Mouse (Mus musculus) hindbrain, embryonic 13.5 days (tissue): ENCODE measurements at regions not wholly inside any gene's neighbourhood (a gene's known extent, or its start where the extent isn't known, plus 50 kb on each side); places are given as distances from the start of the nearest gene placed in this dataset.

Source experiments
- ATAC-seq: fragments of 200-750 bp; cut with Nextera tagmentation; 2 replicates; pipeline ENCODE4 v1.8.0; 2017; ENCODE audit warnings: moderate TSS enrichment; ENCODE audit not compliant: low FRiP score
- H3K27ac ChIP-seq: fragments of 300-500 bp; sonication (generic); 2 replicates; pipeline ENCODE4 v1.5.1; 2015; ENCODE audit warnings: inconsistent platforms, mild to moderate bottlenecking, moderate library complexity
- H3K27me3 ChIP-seq: fragments of 300-500 bp; sonication (generic); 2 replicates; pipeline ENCODE4 v1.6.1; 2015; ENCODE audit warnings: mild to moderate bottlenecking, inconsistent platforms
- H3K36me3 ChIP-seq: fragments of 300-500 bp; sonication (generic); 2 replicates; pipeline ENCODE4 v1.6.1; 2015; ENCODE audit warnings: mild to moderate bottlenecking, inconsistent platforms
- H3K4me1 ChIP-seq: fragments of 300-500 bp; sonication (generic); replicated peaks from 2 replicates; pipeline ENCODE4 v1.6.1; 2015; ENCODE audit warnings: inconsistent platforms
- H3K4me2 ChIP-seq: fragments of 300-500 bp; sonication (generic); 2 replicates; pipeline ENCODE4 v1.6.1; 2015; ENCODE audit warnings: inconsistent platforms, mild to moderate bottlenecking, moderate library complexity
- H3K4me3 ChIP-seq: fragments of 300-500 bp; sonication (generic); 2 replicates; pipeline ENCODE4 v1.5.1; 2015; ENCODE audit warnings: mild to moderate bottlenecking, inconsistent platforms
- H3K9ac ChIP-seq: fragments of 300-500 bp; sonication (generic); 2 replicates; pipeline ENCODE4 v1.6.1; 2015; ENCODE audit warnings: mild to moderate bottlenecking, inconsistent platforms
- H3K9me3 ChIP-seq: fragments of 300-500 bp; sonication (generic); 2 replicates; pipeline ENCODE4 v1.6.1; 2016; ENCODE audit warnings: inconsistent platforms
- WGBS: fragments of 180-500 bp; shearing (Covaris S2); methylation state at CpG from one replicate; pipeline ENCODE4 v1.1.7; 2015; 5-methylcytosine and 5-hydroxymethylcytosine counted together

DNA sequence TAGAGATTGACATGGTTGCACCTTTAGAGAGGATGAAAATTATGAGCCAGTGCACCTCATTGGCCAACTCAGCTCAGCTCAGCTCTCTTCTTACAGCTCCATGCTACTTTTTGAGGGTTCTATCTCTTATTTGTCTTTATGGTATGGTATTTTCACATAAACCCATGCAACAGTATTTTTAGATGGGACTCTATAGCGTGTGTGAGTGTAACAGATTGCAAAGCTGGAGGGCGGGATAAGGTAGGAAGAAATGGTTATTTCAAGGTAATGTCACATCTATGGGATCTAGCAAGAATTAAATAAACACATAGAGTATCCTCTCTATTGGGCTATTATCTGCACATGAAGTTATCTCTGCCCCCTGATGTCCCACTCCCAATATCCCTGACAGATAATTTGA, 269.8 kb upstream of the 4930583I09Rik start:
- WGBS, result 95% methylated on average over 2 of the region's 2 CpGs
- Histone ChIP-seq H3K36me3 (no peaks in the 10 kb centered on the region), H3K9ac (no peak overlapping the region), H3K27me3 (no peaks in the 10 kb centered on the region), H3K4me2 (no peak overlapping the region), H3K4me3 (no peak overlapping the region), H3K4me1 (no peaks in the 10 kb centered on the region), H3K9me3 (0 out of 2 replicates have a peak, but pooled peaks cover 3% of the 10 kb centered on the region), H3K27ac (no peak overlapping the region)
- no peak for ATAC-seq

DNA sequence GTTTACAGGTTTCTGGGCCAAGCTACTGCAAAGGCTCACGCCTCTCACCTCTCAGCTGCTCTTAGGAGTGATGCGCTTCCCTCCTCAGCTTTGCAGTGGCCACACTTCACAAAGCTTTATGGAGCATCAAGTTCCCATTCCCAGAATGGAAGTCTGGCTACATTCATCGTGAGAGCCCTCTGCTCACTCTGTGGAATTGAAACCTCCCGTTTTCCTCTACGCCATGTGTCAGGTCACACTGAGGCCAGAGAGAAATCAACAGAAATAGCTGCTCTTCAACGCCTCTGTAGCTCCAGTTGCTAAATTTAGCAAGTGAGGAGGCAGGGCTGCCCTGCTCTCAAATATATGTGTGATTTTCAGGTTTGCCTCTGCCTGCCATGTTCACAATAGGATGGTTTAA, 265.3 kb upstream of the 4930583I09Rik start:
- Histone ChIP-seq H3K9me3 (0 out of 2 replicates have a peak, but pooled peaks cover 3% of the 10 kb centered on the region), H3K36me3 (no peaks in the 10 kb centered on the region), H3K9ac (no peak overlapping the region), H3K4me3 (no peak overlapping the region), H3K27ac (no peak overlapping the region), H3K27me3 (no peaks in the 10 kb centered on the region), H3K4me2 (no peak overlapping the region), H3K4me1 (no peaks in the 10 kb centered on the region)
- WGBS, result 80% methylated on average over 6 of the region's 6 CpGs
- no peak for ATAC-seq

DNA sequence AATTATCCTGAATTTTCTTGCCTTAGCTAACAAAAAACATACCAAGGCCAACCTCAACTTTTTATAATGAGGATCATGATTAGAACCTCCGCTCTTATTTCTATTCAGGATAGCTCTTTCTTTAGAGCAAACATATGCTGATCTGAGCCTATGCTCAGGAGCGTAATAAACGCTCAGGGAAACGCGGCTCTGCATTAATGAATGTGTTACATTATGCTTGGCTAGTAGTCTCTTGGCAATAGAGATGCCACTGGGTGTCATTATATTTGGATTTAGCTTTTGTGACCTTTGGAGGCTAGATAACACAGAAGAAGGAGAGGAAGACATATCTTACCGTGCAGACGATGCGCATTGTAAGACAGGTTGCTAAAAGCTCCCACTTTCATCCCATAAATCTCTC, 246.4 kb upstream of the 4930583I09Rik start:
- Histone ChIP-seq H3K4me2 (no peak overlapping the region), H3K27ac (0 out of 2 replicates have a peak overlapping the region, but pooled peaks have one; percentile 13), H3K4me1 (peaks cover 16% of the 10 kb centered on the region), H3K9ac (no peak overlapping the region), H3K4me3 (no peak overlapping the region), H3K36me3 (no peaks in the 10 kb centered on the region), H3K9me3 (no peaks in the 10 kb centered on the region), H3K27me3 (no peaks in the 10 kb centered on the region)
- WGBS, result 73% methylated on average over 8 of the region's 8 CpGs
- no peak for ATAC-seq

DNA sequence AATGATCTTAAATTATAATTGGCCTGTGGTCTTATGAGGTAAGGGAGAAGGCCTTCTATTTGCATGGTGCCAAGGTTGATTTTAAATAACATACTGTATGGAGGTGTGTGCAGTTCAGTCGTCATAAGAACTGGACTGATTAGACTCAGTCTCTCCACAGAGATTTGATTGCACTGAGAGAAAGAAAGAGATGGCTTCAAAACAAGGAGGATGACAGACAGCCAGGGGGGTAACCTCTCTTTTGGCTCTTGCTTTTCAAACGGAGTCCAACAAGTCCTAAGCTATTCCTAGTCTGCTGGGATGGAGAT, 245.9 kb upstream of the 4930583I09Rik start:
- H3K27ac ChIP-seq, result 0 out of 2 replicates have a peak overlapping the region, but pooled peaks have one; percentile 13
- H3K4me3 ChIP-seq, result no peak overlapping the region
- H3K4me1 ChIP-seq, result peaks cover 16% of the 10 kb centered on the region
- H3K4me2 ChIP-seq, result no peak overlapping the region
- no peaks in the 10 kb centered on the region for H3K36me3 ChIP-seq
- H3K9me3 ChIP-seq, result no peaks in the 10 kb centered on the region
- no peaks in the 10 kb centered on the region for H3K27me3 ChIP-seq
- no peak for ATAC-seq
- no peak overlapping the region for H3K9ac ChIP-seq
- 73% methylated on average over 2 of the region's 2 CpGs for WGBS

DNA sequence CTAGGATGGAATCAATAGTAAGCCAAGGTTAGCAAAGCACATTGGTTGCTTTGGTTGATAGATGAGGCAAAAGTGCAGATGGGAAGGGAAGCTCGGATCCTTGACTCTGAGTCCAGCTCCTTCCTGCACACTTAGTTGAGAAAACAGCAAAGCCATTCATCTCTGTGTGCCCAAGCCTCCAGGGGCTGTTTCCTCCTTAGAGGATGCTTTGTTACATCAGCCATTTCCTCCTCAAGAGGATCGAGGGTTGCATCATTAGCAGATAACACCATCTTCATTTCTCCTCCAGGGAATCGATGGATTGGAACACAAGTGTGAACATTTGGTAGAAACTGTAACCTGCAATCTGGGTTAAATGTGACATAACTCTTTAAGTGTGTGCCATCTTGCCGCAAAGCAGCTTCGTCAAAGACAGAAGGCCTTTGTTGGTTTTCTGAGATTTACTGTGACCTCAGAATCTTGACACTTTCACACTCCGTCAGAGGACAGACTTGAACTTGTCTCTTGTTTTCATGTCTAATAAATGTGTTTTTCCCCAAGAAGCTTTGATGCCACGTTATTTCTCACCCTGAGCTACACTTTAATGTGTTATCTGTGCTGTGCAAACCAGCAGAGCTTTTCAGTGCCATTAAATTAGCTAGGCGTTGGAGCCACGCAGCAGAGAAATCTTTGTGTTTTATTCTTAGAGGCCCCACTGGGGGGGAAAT, 245.4 kb upstream of the 4930583I09Rik start:
- Histone ChIP-seq H3K9me3 (no peaks in the 10 kb centered on the region), H3K9ac (no peak overlapping the region), H3K4me1 (peaks cover 18% of the 10 kb centered on the region), H3K27me3 (no peaks in the 10 kb centered on the region), H3K4me3 (no peak overlapping the region), H3K36me3 (no peaks in the 10 kb centered on the region), H3K27ac (peak overlapping the region; percentile 13; the same call in 1 of the 2 replicates), H3K4me2 (no peak overlapping the region)
- no peak for ATAC-seq
- 63% methylated on average over 9 of the region's 9 CpGs for WGBS

DNA sequence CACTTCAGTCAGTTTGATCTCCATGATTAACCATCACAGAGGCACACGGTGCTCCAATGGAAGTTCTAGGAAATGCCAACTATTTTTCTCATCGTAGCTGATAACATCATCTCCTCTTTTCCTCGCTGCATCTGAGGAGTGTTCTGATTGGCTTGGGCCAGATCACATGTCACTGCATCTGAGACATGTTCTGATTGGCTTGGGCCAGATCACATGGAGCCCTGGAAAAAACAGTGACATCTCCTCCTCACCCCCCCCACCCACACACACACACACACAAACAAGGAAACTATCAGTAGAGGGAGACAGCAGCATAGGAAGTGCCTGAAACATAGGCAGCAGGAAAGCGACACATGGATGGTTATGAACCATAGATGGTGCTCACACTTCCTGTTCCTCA, 239.0 kb upstream of the 4930583I09Rik start:
- H3K9ac ChIP-seq, result no peak overlapping the region
- no peak for ATAC-seq
- WGBS, result 96% methylated on average over 4 of the region's 4 CpGs
- no peaks in the 10 kb centered on the region for H3K9me3 ChIP-seq
- H3K27me3 ChIP-seq, result no peaks in the 10 kb centered on the region
- H3K4me2 ChIP-seq, result no peak overlapping the region
- H3K36me3 ChIP-seq, result no peaks in the 10 kb centered on the region
- H3K4me3 ChIP-seq, result no peak overlapping the region
- H3K27ac ChIP-seq, result no peak overlapping the region
- 0 out of 2 replicates have a peak, but pooled peaks cover 6% of the 10 kb centered on the region for H3K4me1 ChIP-seq

DNA sequence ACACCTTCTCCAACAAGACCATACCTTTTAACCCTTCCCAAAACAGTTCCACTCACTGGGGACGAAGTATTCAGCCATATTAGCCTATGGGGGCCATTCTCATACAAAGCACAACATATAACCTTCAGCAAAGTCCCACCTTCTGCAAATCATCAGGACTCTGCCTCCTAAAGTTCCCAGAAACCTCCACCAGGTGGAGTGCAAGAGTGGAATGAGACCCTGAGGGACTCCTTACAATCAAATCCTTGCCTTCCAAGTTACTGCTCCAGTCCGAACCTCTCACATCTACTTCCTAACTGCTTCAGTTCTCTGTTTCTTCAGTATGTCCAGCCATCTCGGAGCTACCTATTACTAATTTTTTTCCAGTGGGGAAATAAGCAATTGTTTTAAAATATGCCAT, 235.2 kb upstream of the 4930583I09Rik start:
- Histone ChIP-seq H3K4me2 (no peak overlapping the region), H3K27me3 (no peaks in the 10 kb centered on the region), H3K4me1 (0 out of 2 replicates have a peak, but pooled peaks cover 2% of the 10 kb centered on the region), H3K36me3 (no peaks in the 10 kb centered on the region), H3K27ac (no peak overlapping the region), H3K9me3 (no peaks in the 10 kb centered on the region), H3K4me3 (no peak overlapping the region), H3K9ac (no peak overlapping the region)
- no peak for ATAC-seq
- 60% methylated on average over 3 of the region's 3 CpGs for WGBS

DNA sequence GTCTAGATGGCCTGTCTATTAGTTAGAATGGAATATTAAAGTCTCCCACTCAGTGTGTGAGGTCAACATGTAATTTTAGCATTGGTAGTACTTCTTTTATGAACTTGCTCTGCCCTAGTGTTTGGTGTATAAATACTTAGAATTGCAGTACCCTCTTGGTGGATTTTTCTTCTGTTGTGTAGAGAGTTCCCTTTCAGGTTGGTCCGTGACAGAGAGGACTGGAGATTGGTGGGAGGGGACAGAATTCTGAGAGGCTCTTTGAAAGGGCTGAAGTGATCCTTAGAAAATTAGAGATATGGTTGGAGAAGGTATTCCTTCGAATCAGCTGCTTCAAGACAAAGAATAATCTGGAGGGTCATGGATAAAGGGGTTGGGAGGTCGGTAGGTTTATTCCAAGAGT, 230.3 kb upstream of the 4930583I09Rik start:
- no peak overlapping the region for H3K27ac ChIP-seq
- no peak overlapping the region for H3K4me2 ChIP-seq
- no peak overlapping the region for H3K4me3 ChIP-seq
- no peaks in the 10 kb centered on the region for H3K27me3 ChIP-seq
- H3K9me3 ChIP-seq, result no peaks in the 10 kb centered on the region
- H3K4me1 ChIP-seq, result no peaks in the 10 kb centered on the region
- no peak for ATAC-seq
- no peak overlapping the region for H3K9ac ChIP-seq
- H3K36me3 ChIP-seq, result no peaks in the 10 kb centered on the region
- WGBS, result 79% methylated on average over 3 of the region's 3 CpGs

DNA sequence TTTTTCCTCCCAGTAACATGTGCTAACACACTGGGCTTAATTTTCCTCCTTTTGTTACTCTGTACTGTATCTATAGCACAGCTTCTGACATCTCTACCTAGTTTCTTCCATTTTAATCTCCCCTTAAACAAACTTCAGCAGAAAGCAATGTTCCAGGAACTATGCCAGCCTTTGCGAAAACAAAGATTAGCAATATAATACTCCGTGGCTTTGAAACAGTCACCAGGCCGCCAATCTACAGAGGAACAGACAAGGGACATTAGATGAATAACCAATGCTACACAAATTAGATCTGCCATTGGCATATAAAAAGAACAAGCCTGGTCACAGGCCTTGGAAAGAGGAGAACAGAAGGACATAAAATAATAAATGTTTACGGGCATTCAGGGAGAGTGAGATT, 220.2 kb upstream of the 4930583I09Rik start:
- Histone ChIP-seq H3K27me3 (no peaks in the 10 kb centered on the region), H3K36me3 (no peaks in the 10 kb centered on the region), H3K4me2 (no peak overlapping the region), H3K4me1 (no peaks in the 10 kb centered on the region), H3K9me3 (no peaks in the 10 kb centered on the region), H3K27ac (no peak overlapping the region), H3K9ac (no peak overlapping the region), H3K4me3 (no peak overlapping the region)
- WGBS, result 73% methylated on average over 4 of the region's 4 CpGs
- ATAC-seq, result no peak

DNA sequence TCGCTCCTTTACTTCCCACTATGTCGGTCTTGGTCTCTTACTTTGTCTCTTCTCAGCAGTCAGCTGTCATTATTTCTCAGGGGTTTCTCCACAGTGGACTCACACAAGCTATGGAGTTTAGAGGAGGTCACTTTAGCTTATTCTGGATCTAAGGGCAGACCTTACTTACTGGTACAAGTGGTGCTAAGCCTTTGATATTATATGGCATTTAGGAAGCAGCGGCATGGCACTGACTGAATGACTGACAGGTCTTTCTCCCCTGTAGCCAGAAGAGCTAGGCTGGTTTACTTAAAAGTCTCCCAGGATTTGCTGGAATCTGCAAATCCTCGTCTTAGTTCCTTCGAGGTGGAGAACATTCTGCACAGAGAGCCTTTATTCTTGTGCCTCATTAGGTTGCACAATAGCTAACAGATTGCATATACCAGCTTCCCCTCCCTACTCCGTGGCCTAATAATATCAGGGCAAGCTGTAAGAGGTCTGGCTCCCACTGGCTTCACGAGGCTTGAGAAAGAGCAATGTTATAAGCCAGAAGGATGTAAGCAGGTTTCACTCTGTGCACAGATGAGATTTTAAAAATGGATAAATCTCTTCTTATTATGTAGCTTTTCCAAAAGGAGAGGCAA, 214.1 kb upstream of the 4930583I09Rik start:
- Histone ChIP-seq H3K36me3 (no peaks in the 10 kb centered on the region), H3K4me2 (no peak overlapping the region), H3K9me3 (no peaks in the 10 kb centered on the region), H3K27ac (no peak overlapping the region), H3K4me3 (no peak overlapping the region), H3K9ac (no peak overlapping the region), H3K4me1 (no peaks in the 10 kb centered on the region), H3K27me3 (no peaks in the 10 kb centered on the region)
- ATAC-seq, result no peak
- WGBS, result 58% methylated on average over 7 of the region's 7 CpGs

DNA sequence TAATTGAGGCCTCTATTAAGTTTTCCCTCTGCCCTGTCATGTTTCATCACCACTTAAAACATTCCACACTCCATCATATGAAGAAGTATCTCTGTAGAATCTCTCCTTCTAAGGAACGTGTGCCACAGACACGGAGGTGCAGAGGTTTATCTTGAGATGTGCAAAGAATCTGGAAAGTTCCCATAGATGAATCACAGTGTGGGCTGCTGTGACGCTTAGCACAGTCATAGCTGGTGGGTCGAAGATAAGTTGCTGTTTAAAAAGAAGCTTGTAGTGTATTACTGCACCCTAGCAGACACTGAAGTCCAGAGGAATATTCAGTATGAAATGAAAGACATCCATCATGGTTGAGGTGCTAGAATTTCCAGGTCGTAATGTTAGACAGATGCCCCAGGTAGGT, 179.9 kb upstream of the 4930583I09Rik start:
- Histone ChIP-seq H3K9ac (no peak overlapping the region), H3K4me1 (no peaks in the 10 kb centered on the region), H3K9me3 (no peaks in the 10 kb centered on the region), H3K4me3 (no peak overlapping the region), H3K36me3 (no peaks in the 10 kb centered on the region), H3K27me3 (no peaks in the 10 kb centered on the region), H3K27ac (no peak overlapping the region), H3K4me2 (no peak overlapping the region)
- 86% methylated on average over 5 of the region's 5 CpGs for WGBS
- no peak for ATAC-seq

DNA sequence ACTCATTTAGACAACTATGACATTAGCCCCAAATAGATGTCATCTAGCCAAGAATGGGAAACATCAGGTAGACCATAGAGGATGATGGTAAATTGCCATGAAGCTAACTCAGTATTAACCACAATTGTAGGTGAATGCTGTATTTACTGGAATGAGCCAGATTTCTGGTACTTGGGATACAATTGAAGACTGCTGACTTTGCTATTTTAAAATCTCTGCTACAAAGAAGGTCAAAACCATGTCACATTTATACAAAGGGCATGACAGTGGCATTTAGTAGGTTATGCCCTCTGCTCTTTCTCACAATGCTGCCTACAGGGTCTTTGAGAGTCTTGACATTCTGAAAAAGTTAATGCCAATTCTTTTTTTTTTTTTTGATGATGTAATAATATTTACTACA, 178.8 kb upstream of the 4930583I09Rik start:
- H3K36me3 ChIP-seq, result no peaks in the 10 kb centered on the region
- H3K27ac ChIP-seq, result no peak overlapping the region
- H3K27me3 ChIP-seq, result no peaks in the 10 kb centered on the region
- H3K4me2 ChIP-seq, result no peak overlapping the region
- H3K9me3 ChIP-seq, result no peaks in the 10 kb centered on the region
- no peak overlapping the region for H3K4me3 ChIP-seq
- no peak overlapping the region for H3K9ac ChIP-seq
- H3K4me1 ChIP-seq, result no peaks in the 10 kb centered on the region
- ATAC-seq, result no peak

DNA sequence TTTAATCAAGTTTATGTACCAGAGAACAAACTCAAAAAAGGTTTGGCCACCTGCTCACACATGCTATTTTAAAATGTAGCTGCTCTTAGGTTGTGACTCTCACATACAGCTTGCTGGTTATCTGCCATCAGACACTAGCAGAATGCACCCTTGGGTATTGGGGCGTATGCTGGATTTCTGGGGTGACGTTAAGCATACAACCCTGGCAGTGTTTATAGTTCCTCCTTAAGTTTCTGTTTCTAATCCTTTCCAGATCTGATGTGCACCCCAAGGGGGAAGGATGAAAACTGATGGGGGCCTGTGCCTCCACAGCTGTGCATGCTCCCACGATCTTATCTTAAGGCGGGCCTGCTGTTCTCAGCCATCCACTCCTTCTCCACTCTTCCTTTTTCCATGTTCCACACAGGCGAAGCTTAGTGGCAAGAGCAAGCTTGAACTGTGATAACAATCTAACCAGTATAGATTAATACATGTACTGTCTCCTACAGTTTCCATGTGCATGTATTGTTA, 164.8 kb upstream of the 4930583I09Rik start:
- 84% methylated on average over 5 of the region's 5 CpGs for WGBS
- Histone ChIP-seq H3K9me3 (no peaks in the 10 kb centered on the region), H3K4me2 (no peak overlapping the region), H3K27ac (no peak overlapping the region), H3K4me3 (no peak overlapping the region), H3K36me3 (no peaks in the 10 kb centered on the region), H3K4me1 (no peaks in the 10 kb centered on the region), H3K9ac (no peak overlapping the region), H3K27me3 (no peaks in the 10 kb centered on the region)
- no peak for ATAC-seq
